Mouse (Mus musculus): ENCODE measurements around the gene Vasp. TPM values are rescaled to one million over a fixed set of nuclear protein-coding genes. Genes with fewer than 3 reads are reported as not detected.
"Not testable (repeated sequence)": the region's sequence is repeated elsewhere in the genome, so short reads cannot be mapped to it uniquely, and the experiment has no call there.

Vasp gene
- polyA plus RNA-seq, 1 experiment: 194 TPM

GRCm38 (mm10) chr7:19297034-19297433 lies 25.4 kb upstream of the Vasp start:
- no peak overlapping the region for H3K4me3 ChIP-seq (replicated peaks; ENCODE audit: extremely low read depth, low read depth, low read length)
- TF ChIP-seq POLR2A (IDR thresholded peaks at IDR 0.05; ENCODE audit: borderline replicate concordance, extremely low read depth, low read depth, low read length) (no peak), CTCF (IDR thresholded peaks at IDR 0.05; ENCODE audit: insufficient read depth, low read length) (no peak)
- 83% methylated on average over 6 of the region's 6 CpGs for WGBS
- no peaks in the 10 kb centered on the region; the same call in 1 of the 2 replicates for H3K4me1 ChIP-seq (ENCODE audit: control insufficient read depth, insufficient read depth, low read length)
- DNase-seq: no peak

GRCm38 (mm10) chr7:19295503-19296185 lies 24.0 kb upstream of the Vasp start:
- 17% methylated on average over 22 of the region's 22 CpGs for WGBS
- peak; percentile 39; the same call in 1 of the 2 replicates for TF ChIP-seq POLR2A (IDR thresholded peaks at IDR 0.05; ENCODE audit: borderline replicate concordance, extremely low read depth, low read depth, low read length)
- peak; percentile 81 for TF ChIP-seq CTCF (IDR thresholded peaks at IDR 0.05; ENCODE audit: insufficient read depth, low read length)
- H3K4me1 ChIP-seq (ENCODE audit: control insufficient read depth, insufficient read depth, low read length): no peaks in the 10 kb centered on the region; the same call in 1 of the 2 replicates
- peak; percentile 97 for DNase-seq
- peak overlapping the region; percentile 60 for H3K4me3 ChIP-seq (replicated peaks; ENCODE audit: extremely low read depth, low read depth, low read length)

GRCm38 (mm10) chr7:19290969-19291596 lies 19.5 kb upstream of the Vasp start:
- TF ChIP-seq CTCF (IDR thresholded peaks at IDR 0.05; ENCODE audit: insufficient read depth, low read length): no peak
- no peak for TF ChIP-seq POLR2A (IDR thresholded peaks at IDR 0.05; ENCODE audit: borderline replicate concordance, extremely low read depth, low read depth, low read length)
- Histone ChIP-seq H3K4me1 (ENCODE audit: control insufficient read depth, insufficient read depth, low read length) (no peaks in the 10 kb centered on the region; the same call in 1 of the 2 replicates), H3K4me3 (replicated peaks; ENCODE audit: extremely low read depth, low read depth, low read length) (peak overlapping the region; percentile 68)
- DNase-seq: no peak
- 2% methylated on average over 20 of the region's 20 CpGs for WGBS

- H3K4me1 ChIP-seq (ENCODE audit: control insufficient read depth, insufficient read depth, low read length): no peaks in the 10 kb centered on the region
- no peak overlapping the region for H3K4me3 ChIP-seq (replicated peaks; ENCODE audit: extremely low read depth, low read depth, low read length)
- TF ChIP-seq CTCF (IDR thresholded peaks at IDR 0.05; ENCODE audit: insufficient read depth, low read length) (peak; percentile 55), POLR2A (IDR thresholded peaks at IDR 0.05; ENCODE audit: borderline replicate concordance, extremely low read depth, low read depth, low read length) (no peak)
- DNase-seq: peak; percentile 62
- WGBS: 26% methylated on average over 4 of the region's 4 CpGs
Observed at GRCm38 (mm10) chr7:19284763-19285162, 13.1 kb upstream of the Vasp start.

- Histone ChIP-seq H3K4me1 (ENCODE audit: control insufficient read depth, insufficient read depth, low read length) (no peaks in the 10 kb centered on the region), H3K4me3 (replicated peaks; ENCODE audit: extremely low read depth, low read depth, low read length) (no peak overlapping the region)
- 36% methylated on average over 14 of the region's 14 CpGs for WGBS
- no peak for TF ChIP-seq POLR2A (IDR thresholded peaks at IDR 0.05; ENCODE audit: borderline replicate concordance, extremely low read depth, low read depth, low read length)
- TF ChIP-seq CTCF (IDR thresholded peaks at IDR 0.05; ENCODE audit: insufficient read depth, low read length): no peak
- no peak for DNase-seq
Observed at GRCm38 (mm10) chr7:19283406-19283804, 11.8 kb upstream of the Vasp start.

GRCm38 (mm10) chr7:19282791-19283405 lies 11.3 kb upstream of the Vasp start:
- H3K4me1 ChIP-seq (ENCODE audit: control insufficient read depth, insufficient read depth, low read length): no peaks in the 10 kb centered on the region

GRCm38 (mm10) chr7:19282385-19282784 lies 10.8 kb upstream of the Vasp start, which contains the start of gene Rtn2:
Gene Rtn2, plus strand, starts transcription at chr7:19282624.
- TF ChIP-seq CTCF (IDR thresholded peaks at IDR 0.05; ENCODE audit: insufficient read depth, low read length) (no peak), POLR2A (IDR thresholded peaks at IDR 0.05; ENCODE audit: borderline replicate concordance, extremely low read depth, low read depth, low read length) (no peak)
- peak within 1 kb of the TSS; percentile 36 for H3K4me3 ChIP-seq (replicated peaks; ENCODE audit: extremely low read depth, low read depth, low read length)
- peak; percentile 73 for DNase-seq
- no peaks in the 10 kb centered on the region for H3K4me1 ChIP-seq (ENCODE audit: control insufficient read depth, insufficient read depth, low read length)
- 2% methylated on average over 27 of the region's 37 CpGs for WGBS

More at GRCm38 (mm10) chr7:19282791-19283405, 11.3 kb upstream of the Vasp start:
- peak; percentile 57 for DNase-seq
- no peak for TF ChIP-seq CTCF (IDR thresholded peaks at IDR 0.05; ENCODE audit: insufficient read depth, low read length)
- no peak for TF ChIP-seq POLR2A (IDR thresholded peaks at IDR 0.05; ENCODE audit: borderline replicate concordance, extremely low read depth, low read depth, low read length)
- WGBS: 1% methylated on average over 34 of the region's 35 CpGs
- H3K4me3 ChIP-seq (replicated peaks; ENCODE audit: extremely low read depth, low read depth, low read length): peak overlapping the region; percentile 36

GRCm38 (mm10) chr7:19281680-19282304 lies 10.2 kb upstream of the Vasp start:
- not testable (repeated sequence) for H3K4me1 ChIP-seq (ENCODE audit: control insufficient read depth, insufficient read depth, low read length); H3K4me3 ChIP-seq (replicated peaks; ENCODE audit: extremely low read depth, low read depth, low read length); DNase-seq
- WGBS: 30% methylated on average over 6 of the region's 6 CpGs

- TF ChIP-seq CTCF (IDR thresholded peaks at IDR 0.05; ENCODE audit: insufficient read depth, low read length): no peak
- no peak for TF ChIP-seq POLR2A (IDR thresholded peaks at IDR 0.05; ENCODE audit: borderline replicate concordance, extremely low read depth, low read depth, low read length)
- no peak within 1 kb of the TSS for H3K4me3 ChIP-seq (replicated peaks; ENCODE audit: extremely low read depth, low read depth, low read length)
- 2% methylated on average over 46 of the region's 46 CpGs for WGBS
- no peak for DNase-seq
- H3K4me1 ChIP-seq (ENCODE audit: control insufficient read depth, insufficient read depth, low read length): no peaks in the 10 kb centered on the region
Observed at GRCm38 (mm10) chr7:19279581-19280114, 8.0 kb upstream of the Vasp start, which contains the start of gene Ppm1n. Gene Ppm1n, minus strand, starts transcription at chr7:19280064.
